Mouse (Mus musculus): ENCODE measurements around the gene Rft1. TPM values are rescaled to one million over a fixed set of nuclear protein-coding genes. Genes with fewer than 3 reads are reported as not detected.

Gene Rft1
- total RNA-seq, 2 experiments from 2014 or later, result 11.3 to 12.3 TPM

- DNase-seq (ENCODE audit: extremely low spot score in 1 of 2, low spot score in 2 of 2), result no peak
- Histone ChIP-seq H3K4me3 (no peak overlapping the region), H3K27ac (no peak overlapping the region)
- TF ChIP-seq CTCF (IDR thresholded peaks at IDR 0.05), result no peak
- intact Hi-C loops (cut with DNase I), result no loop called here
Observed at GRCm38 (mm10) chr14:30619982-30620578, 34.1 kb upstream of the Rft1 start.

DNA sequence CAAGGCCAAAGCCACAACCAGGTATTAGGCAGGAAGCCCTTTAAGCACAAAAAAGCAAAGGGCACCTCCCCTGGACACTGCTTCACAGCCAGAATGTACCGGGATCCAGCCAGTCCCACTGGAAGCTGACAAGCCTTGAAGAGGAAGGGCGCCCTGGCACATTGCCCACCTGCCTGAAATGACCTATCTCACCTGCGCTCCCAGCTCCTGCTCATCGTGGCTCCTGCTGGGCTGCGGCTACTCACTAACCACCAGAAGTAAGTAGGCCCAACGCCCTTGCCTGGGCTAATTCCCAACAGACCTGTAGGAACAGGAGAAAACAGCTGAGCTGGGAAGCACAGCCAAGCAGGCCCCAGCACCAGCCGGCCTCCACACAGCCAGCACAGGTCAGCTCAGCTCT lies 32.0 kb upstream of the Rft1 start:
- H3K27ac ChIP-seq, result no peak overlapping the region
- no peak for TF ChIP-seq CTCF (IDR thresholded peaks at IDR 0.05)
- intact Hi-C loops (cut with DNase I), result no loop called here
- H3K4me3 ChIP-seq, result no peak overlapping the region
- no peak for DNase-seq (ENCODE audit: extremely low spot score in 1 of 2, low spot score in 2 of 2)

DNA sequence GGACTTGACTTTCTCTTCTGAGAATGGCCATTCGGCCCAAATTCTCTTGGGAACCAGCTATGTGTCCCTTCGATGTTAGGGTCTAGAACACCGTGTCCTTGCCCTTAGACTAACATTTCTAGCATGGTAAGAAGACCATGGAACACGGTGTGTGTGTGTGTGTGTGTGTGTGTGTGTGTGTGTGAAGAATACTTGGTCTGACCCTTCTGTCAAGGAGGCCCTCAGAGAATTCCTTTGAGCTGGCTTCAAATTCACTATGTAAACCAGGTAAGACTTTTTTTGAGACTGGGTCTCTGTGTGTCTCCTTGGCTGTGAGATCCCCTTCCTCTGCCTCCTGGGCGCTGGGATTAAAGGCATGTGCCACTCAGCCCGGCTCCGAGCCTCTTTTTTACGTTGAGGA lies 31.6 kb upstream of the Rft1 start:
- intact Hi-C loops (cut with DNase I), result no loop called here
- TF ChIP-seq CTCF (IDR thresholded peaks at IDR 0.05), result no peak
- DNase-seq (ENCODE audit: extremely low spot score in 1 of 2, low spot score in 2 of 2), result no peak
- Histone ChIP-seq H3K4me3 (no peak overlapping the region), H3K27ac (no peak overlapping the region)

DNA sequence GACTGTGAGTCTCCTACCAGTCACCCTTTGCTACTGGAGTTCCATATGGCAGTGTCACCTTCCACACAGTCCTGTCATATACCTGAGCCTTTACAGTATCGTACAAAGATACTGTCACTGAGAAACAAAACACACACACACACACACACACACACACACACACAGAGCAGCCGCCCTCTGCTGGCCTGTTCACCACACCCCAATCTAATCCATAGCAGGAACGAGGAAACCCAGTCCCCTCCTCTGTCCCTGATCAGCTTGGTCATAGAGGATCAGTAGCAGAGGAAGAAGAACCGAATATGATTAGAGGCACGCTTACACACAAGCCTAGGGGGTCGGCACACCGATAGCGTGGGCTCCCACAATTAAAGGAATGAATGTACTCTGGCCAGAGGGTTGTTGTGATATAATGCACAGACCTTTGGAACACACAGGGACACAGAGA lies 29.9 kb upstream of the Rft1 start:
- intact Hi-C loops (cut with DNase I), result no loop called here
- DNase-seq (ENCODE audit: extremely low spot score in 1 of 2, low spot score in 2 of 2), result no peak
- Histone ChIP-seq H3K27ac (no peak overlapping the region), H3K4me3 (no peak overlapping the region; the same call in 1 of the 2 replicates)
- no peak; the same call in 1 of the 2 replicates for TF ChIP-seq CTCF (IDR thresholded peaks at IDR 0.05)

GRCm38 (mm10) chr14:30625131-30625807 lies 28.9 kb upstream of the Rft1 start:
- intact Hi-C loops (cut with DNase I), result no loop called here
- H3K4me3 ChIP-seq, result peak overlapping the region; percentile 54
- no peak for TF ChIP-seq CTCF (IDR thresholded peaks at IDR 0.05)
- DNase-seq (ENCODE audit: extremely low spot score in 1 of 2, low spot score in 2 of 2), result no peak
- H3K27ac ChIP-seq, result peak overlapping the region; percentile 19; the same call in 1 of the 2 replicates

- DNase-seq (ENCODE audit: extremely low spot score in 1 of 2, low spot score in 2 of 2), result peak; percentile 41 to 53
- no peak for TF ChIP-seq CTCF (IDR thresholded peaks at IDR 0.05)
- Histone ChIP-seq H3K4me3 (peak within 1 kb of the TSS; percentile 54), H3K27ac (peak within 1 kb of the TSS; percentile 33; the same call in 1 of the 2 replicates)
- intact Hi-C loops (cut with DNase I), result no loop called here
Observed at GRCm38 (mm10) chr14:30625856-30626726, 28.1 kb upstream of the Rft1 start, which contains the start of gene Prkcd. Gene Prkcd, minus strand, starts transcription at chr14:30626210.

DNA sequence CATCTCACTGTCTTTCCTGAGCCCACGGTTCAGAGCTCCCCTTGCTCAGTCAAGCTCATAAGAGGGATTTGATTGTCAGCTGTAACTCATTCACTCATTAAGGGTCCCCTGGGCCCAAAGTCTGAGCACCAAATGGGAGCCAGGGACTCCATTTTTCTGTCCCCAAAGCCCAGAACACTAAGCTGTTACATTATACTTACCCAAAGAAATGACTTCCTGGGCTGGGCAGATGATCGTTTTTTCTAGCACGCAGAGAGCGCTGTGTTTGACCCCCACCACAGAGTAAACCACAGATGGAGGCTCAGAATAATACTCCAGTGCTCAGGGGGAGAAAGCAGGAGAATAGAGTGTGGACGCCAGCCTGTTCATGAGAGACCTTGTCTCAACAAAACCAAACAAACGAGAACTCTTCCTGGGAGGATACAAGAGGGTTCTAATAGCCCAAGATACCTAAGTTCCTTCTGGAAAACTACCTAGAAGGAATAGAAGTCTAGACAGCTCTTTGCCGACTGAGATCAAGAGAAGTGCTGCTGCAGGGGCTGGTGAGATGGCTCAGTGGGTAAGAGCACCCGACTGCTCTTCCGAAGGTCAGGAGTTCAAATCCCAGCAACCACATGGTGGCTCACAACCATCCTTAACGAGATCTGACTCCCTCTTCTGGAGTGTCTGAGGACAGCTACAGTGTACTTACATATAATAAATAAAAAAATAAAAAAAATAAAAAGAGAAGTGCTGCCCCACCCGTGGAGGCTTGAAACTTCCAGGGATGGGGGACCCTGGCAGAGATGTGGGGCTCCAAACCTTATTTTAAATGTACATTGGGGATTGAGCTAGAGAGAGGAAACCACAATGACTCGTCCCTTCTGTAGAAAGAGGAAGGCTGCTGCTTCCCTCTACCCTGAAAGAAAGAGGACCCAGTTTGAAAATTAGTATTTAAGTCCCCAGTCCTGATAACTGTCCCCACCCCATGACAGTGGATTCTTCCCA lies 27.1 kb upstream of the Rft1 start:
- Histone ChIP-seq H3K27ac (0 out of 2 replicates have a peak overlapping the region, but pooled peaks have one; percentile 29), H3K4me3 (peak overlapping the region; percentile 54; the same call in 1 of the 2 replicates)
- DNase-seq (ENCODE audit: extremely low spot score in 1 of 2, low spot score in 2 of 2), result no peak
- no peak for TF ChIP-seq CTCF (IDR thresholded peaks at IDR 0.05)
- intact Hi-C loops (cut with DNase I), result no loop called here

GRCm38 (mm10) chr14:30628235-30628634 lies 25.9 kb upstream of the Rft1 start:
- intact Hi-C loops (cut with DNase I), result no loop called here
- TF ChIP-seq CTCF (IDR thresholded peaks at IDR 0.05), result no peak
- no peak overlapping the region for H3K27ac ChIP-seq
- DNase-seq (ENCODE audit: extremely low spot score in 1 of 2, low spot score in 2 of 2), result no peak
- H3K4me3 ChIP-seq, result no peak overlapping the region

- TF ChIP-seq CTCF (IDR thresholded peaks at IDR 0.05), result no peak
- DNase-seq (ENCODE audit: extremely low spot score in 1 of 2, low spot score in 2 of 2), result no peak
- intact Hi-C loops (cut with DNase I), result no loop called here
- Histone ChIP-seq H3K27ac (no peak overlapping the region), H3K4me3 (no peak overlapping the region)
Observed at GRCm38 (mm10) chr14:30629839-30630238, 24.3 kb upstream of the Rft1 start.

DNA sequence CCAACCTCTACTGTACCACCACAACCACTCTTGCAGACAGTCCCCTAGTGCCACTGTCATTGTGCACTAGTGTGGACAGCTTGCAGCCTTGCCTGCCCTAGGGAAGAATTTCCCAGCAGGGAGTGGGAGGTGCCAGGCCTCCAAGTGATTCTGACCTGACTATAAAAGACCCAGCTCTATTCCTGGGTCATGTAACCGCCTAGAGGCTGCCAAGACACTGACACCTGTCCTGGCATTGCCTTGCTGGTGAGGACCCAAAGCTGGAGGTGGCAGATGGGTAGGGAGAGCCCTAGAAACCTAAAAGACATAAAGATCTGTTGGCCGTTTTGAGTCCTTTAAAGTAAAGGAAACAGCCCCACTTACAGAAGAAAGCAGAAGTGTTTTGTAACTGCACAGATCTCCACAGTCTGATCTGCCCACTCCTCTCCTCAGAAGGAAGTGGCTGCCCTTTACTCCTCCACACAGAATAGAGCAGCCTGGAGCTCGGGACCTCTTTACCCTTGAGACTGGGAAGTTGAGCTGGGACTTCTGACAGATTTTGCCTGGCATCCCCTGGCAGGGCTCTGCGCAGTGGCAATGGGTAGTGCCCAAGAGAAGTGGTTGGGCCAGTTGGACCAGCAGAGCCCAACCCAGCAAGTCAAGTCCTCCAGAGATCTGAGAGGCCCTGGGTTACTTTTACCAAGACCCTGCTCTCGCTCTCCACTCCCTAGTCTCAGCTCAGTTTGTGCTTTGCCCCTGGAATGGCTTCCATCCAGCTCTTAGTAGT lies 23.2 kb upstream of the Rft1 start:
- H3K4me3 ChIP-seq, result no peak overlapping the region
- peak overlapping the region; percentile 71 for H3K27ac ChIP-seq
- no peak for DNase-seq (ENCODE audit: extremely low spot score in 1 of 2, low spot score in 2 of 2)
- intact Hi-C loops (cut with DNase I), result no loop called here
- TF ChIP-seq CTCF (IDR thresholded peaks at IDR 0.05), result no peak
